Mouse (Mus musculus) frontal cortex, adult (tissue): ENCODE measurements around the gene Adtrp.

Experiments
- ATAC-seq: cut with Nextera tagmentation; 2 replicates; pipeline ENCODE4 v1.9.2; 2017; ENCODE audit warnings: mild to moderate bottlenecking, moderate library complexity, mixed read lengths; ENCODE audit not compliant: low TSS enrichment

Gene Adtrp

GRCm38 (mm10) chr13:41847516-41848126 lies at the start of gene Adtrp:
TSS of gene Adtrp (minus strand) at chr13:41847684.
- ATAC-seq = no peak

DNA sequence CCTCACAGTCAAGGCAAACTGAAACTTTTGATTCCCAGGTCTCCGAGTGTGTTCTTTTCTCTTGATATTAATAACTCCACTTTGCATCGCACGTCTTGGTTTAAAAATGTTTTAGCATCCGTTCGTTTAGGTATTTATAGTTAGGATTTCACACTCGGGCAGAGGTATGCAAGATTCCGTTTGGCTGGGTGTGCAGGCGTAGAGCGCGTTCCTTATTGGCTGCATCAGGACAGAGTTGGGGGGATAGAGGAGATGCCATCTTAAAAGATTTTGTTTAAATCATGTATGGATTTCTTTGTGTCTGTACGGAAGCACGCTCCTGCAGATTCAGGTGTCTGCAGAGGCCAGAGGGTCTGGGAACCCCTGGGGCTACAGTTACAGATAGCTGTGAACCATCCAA lies 44.5 kb upstream of the Adtrp start:
- peak; percentile 64 for ATAC-seq

DNA sequence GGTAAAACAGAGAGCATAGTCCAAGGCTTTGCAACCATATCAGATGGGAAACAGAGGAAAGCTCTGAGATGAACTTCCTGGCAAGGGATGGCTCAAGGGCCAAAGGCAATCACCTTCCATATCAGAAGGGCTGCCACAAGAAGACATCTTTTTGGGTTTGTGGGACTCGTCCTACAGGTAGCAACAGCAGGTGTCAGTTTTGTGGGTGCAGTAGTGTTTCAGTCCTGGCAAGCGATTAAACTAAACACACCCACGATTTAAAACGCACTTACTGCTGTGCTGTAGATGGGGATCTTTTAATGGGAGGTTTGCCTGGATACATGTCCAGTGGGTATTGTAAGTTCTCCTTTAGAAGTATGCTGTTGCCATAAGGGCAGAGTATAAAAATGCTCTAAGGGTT lies 43.1 kb upstream of the Adtrp start:
- ATAC-seq = no peak

GRCm38 (mm10) chr13:41890111-41890600 lies 42.7 kb upstream of the Adtrp start:
- ATAC-seq = no peak

DNA sequence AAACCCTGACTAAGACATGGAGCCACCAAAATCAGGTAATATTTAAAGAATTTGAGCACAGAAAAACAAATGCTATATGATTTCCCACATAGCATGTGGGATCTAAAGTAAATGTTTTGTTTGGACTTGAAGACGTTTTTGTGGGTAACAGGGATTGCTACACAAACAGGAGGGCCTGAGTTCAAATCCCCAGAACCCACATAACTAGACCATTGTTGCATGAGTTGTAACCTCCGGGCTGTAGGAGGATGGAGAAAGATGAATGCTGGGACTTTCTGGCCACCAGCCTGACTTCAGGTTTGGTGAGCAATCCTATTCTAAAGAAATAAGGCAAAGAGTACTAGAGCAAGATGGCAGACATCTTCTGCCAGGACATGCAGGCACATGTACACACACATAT lies 41.2 kb upstream of the Adtrp start:
- no peak for ATAC-seq

GRCm38 (mm10) chr13:41886120-41886519 lies 38.6 kb upstream of the Adtrp start:
- ATAC-seq = no peak

DNA sequence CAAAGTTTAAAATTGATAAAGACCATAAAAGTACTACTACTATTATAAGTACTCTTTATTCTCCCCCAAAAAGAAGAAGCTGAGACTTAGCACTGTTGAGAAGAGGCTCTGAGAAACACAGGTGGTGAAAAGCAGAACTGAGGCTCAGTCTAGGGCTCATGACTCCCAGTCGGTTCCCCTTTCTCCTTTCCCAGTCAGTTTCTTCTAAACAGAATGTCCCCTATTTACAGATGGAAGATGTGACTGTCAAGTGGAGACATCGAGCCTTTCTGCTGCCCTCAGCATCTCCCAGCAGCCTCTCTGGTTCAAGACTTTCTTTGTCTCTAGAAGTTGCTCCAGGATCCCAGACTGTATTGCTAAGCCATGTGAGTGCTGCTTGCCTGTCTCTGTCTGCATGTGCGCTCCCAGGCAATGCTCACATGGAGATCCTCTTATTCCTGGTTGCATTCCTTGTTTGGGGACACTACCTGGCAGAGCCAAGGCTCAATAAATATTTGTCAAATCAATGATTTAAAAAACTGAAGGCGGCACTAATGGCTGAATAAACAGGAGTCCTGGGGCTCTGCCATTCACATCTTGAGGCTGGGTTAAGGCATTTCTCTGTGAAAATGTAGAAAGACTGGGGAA lies 36.3 kb upstream of the Adtrp start:
- no peak; the same call in 1 of the 2 replicates for ATAC-seq

DNA sequence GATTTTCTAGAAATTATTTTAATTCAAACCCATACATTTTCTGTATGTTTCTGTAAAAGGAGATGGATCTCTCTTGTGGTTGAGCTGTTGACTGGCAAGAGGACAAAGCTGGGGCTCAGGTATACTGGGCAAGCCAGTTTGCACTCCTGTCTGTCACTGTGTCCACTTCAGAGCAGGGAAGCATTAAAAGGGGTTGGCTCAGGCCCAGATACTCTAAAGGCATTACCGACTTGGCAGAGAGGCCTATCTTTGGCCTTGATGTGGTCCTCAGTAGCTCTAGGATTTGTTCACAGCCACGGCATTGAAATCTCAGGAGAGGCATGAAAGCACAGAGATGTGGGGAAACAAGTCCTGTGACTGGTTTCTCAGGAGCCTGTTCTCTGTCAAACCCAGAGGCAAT lies 33.7 kb upstream of the Adtrp start:
- ATAC-seq = no peak

DNA sequence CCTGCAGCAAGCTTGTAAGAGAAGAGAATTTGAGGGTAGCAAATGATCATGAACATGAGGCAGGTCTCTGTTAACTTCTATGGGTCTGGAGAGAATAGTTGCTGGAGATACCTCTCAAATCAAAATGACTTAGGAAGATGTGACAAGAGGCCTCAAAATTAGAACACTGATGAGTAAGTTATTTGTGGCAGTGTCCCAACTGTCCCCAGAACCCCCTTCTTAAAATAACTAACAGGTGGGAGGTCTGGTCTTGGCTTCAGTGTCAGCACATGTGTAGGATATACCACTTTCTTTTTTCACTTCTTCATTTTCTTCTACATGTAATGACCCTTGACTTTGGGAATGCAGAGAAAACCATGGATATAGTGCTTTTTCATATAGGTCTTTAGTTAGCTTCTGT lies 33.0 kb upstream of the Adtrp start:
- no peak for ATAC-seq

- ATAC-seq = no peak
Measured at GRCm38 (mm10) chr13:41872686-41873085, 25.2 kb upstream of the Adtrp start.

DNA sequence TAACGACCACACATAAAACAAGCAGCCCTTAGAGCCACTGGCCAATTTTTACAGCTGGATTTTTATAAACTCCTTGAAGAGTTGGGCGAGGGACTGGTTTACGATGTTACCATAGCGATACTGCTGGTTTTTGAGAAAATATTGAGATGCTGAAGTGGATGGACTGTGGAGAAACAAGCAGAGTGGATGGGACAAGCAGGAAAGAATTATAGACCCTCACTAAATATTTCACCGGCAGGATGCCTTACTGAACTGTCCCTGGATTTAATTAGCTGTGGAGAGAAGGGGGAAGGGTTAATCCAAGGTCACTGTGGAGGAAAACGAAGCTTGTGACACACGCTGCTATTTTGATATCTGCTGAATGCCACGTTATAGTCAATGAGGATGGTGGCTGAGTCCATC lies 24.7 kb upstream of the Adtrp start:
- ATAC-seq = no peak; the same call in 1 of the 2 replicates

- ATAC-seq = no peak
Measured at GRCm38 (mm10) chr13:41867533-41867932, 20.0 kb upstream of the Adtrp start.

- ATAC-seq = no peak
Measured at GRCm38 (mm10) chr13:41865575-41865974, 18.1 kb upstream of the Adtrp start.

- no peak for ATAC-seq
Measured at GRCm38 (mm10) chr13:41865071-41865470, 17.6 kb upstream of the Adtrp start.

DNA sequence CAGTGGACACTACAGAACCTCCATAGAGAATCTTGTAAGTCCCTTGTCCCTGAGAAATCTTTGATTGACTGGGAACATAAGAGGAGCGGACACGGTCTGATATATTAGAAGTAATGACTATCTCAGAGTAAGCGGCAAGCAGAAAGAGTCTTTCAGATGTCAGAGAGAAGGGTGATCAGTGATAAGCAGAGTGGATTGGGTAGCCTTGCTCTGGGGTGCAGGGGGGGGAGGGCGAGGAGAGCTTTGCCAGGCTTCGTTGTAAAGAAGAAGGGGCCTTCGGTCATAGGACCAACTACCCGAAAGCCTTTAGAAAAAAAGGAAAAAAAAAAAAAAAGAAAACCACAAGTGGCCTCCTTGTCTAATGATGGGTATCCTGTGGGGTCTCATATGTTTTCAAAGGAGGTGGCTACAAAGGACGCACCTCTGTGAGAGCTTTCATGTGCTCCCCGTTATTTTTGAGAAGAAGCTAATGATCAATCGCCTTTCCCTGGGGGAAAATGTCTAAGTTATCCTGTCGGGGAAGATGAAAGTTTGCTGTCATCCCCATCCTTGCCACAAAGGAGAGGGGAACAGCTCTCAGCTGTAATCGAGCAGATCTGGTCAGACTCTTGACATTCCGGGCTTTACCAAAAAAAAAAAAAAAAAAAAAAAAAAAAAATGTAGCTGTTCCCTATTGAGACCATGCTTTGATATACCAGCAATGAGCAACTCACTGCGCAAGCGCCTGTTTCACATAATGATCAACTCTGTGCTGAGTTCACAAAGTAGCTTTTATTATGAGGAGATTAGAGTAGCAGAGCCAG lies 13.3 kb upstream of the Adtrp start:
- ATAC-seq = no peak

- ATAC-seq = peak; percentile 31; the same call in 1 of the 2 replicates
Measured at GRCm38 (mm10) chr13:41855206-41856185, 8.0 kb upstream of the Adtrp start.

DNA sequence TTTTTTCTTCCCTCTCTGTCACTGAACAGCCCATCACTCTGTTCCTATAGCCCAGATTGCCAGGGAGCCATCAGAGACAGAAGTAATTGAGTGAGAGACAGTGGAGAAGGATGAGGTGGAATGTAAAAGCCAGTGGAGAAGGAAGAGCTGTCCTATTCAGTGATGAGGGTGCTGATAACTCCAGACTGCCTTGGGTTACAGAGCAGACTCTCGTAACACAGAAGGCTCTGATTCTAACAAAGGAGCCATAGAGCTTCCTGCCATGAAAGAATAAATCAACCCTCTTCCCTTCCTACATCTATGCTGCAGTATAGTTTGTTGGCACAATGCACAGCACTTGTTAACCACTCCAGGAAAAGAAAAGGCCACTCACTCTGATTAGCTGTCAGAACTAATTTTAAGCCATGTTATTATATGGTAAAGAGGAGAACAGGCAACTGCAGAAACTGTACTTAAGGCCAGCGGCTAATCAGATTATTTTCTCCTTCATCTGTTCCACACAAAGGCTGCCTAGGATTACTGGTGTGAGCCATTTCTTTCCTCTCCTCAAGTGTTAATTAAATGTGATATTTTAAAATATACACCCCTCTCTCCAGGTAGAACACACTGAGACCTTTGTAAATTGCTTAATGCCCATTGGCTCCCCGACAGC lies 3.4 kb upstream of the Adtrp start:
- no peak for ATAC-seq

GRCm38 (mm10) chr13:41846516-41846915 lies 968 bp downstream of the Adtrp start:
- no peak for ATAC-seq

- no peak for ATAC-seq
Measured at GRCm38 (mm10) chr13:41845013-41845412, 2.5 kb downstream of the Adtrp start.

DNA sequence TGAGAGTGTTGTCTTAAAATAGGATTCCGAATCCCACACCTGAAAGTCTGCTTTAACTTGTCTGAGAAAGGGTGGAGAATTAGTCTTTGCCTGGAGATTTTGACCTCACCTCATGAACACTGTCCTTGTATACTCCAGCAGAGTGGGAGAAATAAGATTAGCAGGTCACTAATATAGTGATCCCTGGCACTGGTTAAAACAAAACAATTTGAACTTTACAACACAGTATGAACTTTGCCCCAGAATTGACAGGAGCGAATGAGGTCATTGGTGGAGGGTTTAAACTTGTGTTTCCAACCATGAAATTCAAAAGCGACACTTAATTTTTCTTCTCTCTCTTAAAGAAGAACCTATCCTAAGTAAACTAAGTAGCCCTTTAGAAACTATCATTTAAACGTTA lies 3.4 kb downstream of the Adtrp start:
- no peak for ATAC-seq

DNA sequence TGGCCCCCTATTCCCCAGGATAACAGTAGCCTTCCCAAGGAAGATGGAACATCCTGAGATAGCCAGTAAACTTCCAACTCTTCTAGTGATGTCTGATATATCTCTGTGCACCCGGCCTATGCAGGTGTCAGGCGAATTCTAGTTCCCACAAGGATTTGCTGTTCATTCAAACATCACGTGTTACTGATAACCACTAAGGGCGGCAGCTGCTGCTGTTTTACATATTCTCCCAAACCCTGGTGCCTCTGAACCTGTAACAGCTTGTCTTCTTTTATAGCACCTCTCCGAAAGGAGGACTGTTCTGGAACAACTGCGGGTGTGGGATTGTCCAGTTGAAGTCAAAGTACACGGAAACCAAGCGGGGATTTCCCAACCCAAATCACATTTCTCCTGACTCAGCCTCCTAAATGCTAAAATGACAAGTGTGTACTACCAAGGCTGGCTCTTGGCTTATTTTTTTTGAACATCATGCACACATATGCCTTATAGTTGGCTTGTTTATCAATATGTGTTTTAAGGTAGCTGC lies 13.8 kb downstream of the Adtrp start:
- ATAC-seq = no peak
